Mouse (Mus musculus): ENCODE measurements around the gene Klk5. TPM values are rescaled to one million over a fixed set of nuclear protein-coding genes. Genes with fewer than 3 reads are reported as not detected.

Gene Klk5
- polyA plus RNA-seq, 1 experiment: not detected

- DNase-seq (ENCODE audit: low read depth): no peak
These were observed 34.7 kb downstream of the Klk5 start for GRCm38 (mm10) chr7:43876444-43876843.

- DNase-seq (ENCODE audit: low read depth): no peak
These were observed 36.5 kb downstream of the Klk5 start for GRCm38 (mm10) chr7:43878281-43878680.

- no peak for DNase-seq (ENCODE audit: low read depth)
These were observed 39.1 kb downstream of the Klk5 start, which contains the start of gene Klk4 for GRCm38 (mm10) chr7:43880912-43881311. Gene Klk4, plus strand, starts transcription at chr7:43881160.

GRCm38 (mm10) chr7:43882346-43882745 is 40.6 kb downstream of the Klk5 start:
- no peak for DNase-seq (ENCODE audit: low read depth)

GRCm38 (mm10) chr7:43882811-43883210 is 41.0 kb downstream of the Klk5 start:
- no peak for DNase-seq (ENCODE audit: low read depth)

- no peak for DNase-seq (ENCODE audit: low read depth)
These were observed 41.8 kb downstream of the Klk5 start for GRCm38 (mm10) chr7:43883547-43883946.

GRCm38 (mm10) chr7:43891365-43891764 is 49.6 kb downstream of the Klk5 start:
- DNase-seq (ENCODE audit: low read depth): no peak

- no peak for DNase-seq (ENCODE audit: low read depth)
These were observed 50.0 kb downstream of the Klk5 start for GRCm38 (mm10) chr7:43891788-43892187.

GRCm38 (mm10) chr7:43894836-43895235 is 53.1 kb downstream of the Klk5 start:
- no peak for DNase-seq (ENCODE audit: low read depth)

Other genes starting within 250 kb of the Klk5 start
- gene Zfp819, start 234.8 kb upstream of the Klk5 start, polyA plus RNA-seq (2012; rRNA removed): 0.08 and 0.18 TPM in 2 replicates
- gene Ceacam18, start 207.3 kb upstream of the Klk5 start, polyA plus RNA-seq (2012; rRNA removed): not detected in 2 replicates
- 3.1 and 5.4 TPM in 2 replicates for gene Siglece, start 181.8 kb upstream of the Klk5 start, polyA plus RNA-seq (2012; rRNA removed)
- gene Ctu1, start 170.0 kb upstream of the Klk5 start, polyA plus RNA-seq (2012; rRNA removed): 11.5 and 15.1 TPM in 2 replicates
- 0.13 TPM in 1 of 2 replicates, not detected in the other for gene Klk14, start 151.6 kb upstream of the Klk5 start, polyA plus RNA-seq (2012; rRNA removed)
- 0.22 and 0.38 TPM in 2 replicates for gene Klk13, start 129.4 kb upstream of the Klk5 start, polyA plus RNA-seq (2012; rRNA removed)
- not detected in 2 replicates for gene Klk12, start 73.1 kb upstream of the Klk5 start, polyA plus RNA-seq (2012; rRNA removed)
- 0.28 TPM in 1 of 2 replicates, not detected in the other for gene Klk11, start 67.4 kb upstream of the Klk5 start, polyA plus RNA-seq (2012; rRNA removed)
- gene Klk10, start 60.9 kb upstream of the Klk5 start, polyA plus RNA-seq (2012; rRNA removed): 0.67 and 1.1 TPM in 2 replicates
- gene Klk9, start 50.1 kb upstream of the Klk5 start, polyA plus RNA-seq (2012; rRNA removed): not detected in 2 replicates
- gene Klk8, start 44.4 kb upstream of the Klk5 start, polyA plus RNA-seq (2012; rRNA removed): 1.1 and 1.6 TPM in 2 replicates
- not detected in 2 replicates for gene Klk7, start 30.7 kb upstream of the Klk5 start, polyA plus RNA-seq (2012; rRNA removed)
- gene Klk6, start 17.5 kb upstream of the Klk5 start, polyA plus RNA-seq (2012; rRNA removed): not detected in 2 replicates
- gene Klk4, start 39.2 kb downstream of the Klk5 start, polyA plus RNA-seq (2012; rRNA removed): not detected in 2 replicates
- not detected in 2 replicates for gene Klk15, start 91.8 kb downstream of the Klk5 start, polyA plus RNA-seq (2012; rRNA removed)
- 0.57 and 0.96 TPM in 2 replicates for gene Klk1b8, start 108.7 kb downstream of the Klk5 start, polyA plus RNA-seq (2012; rRNA removed)
- gene Klk1b1, start 124.8 kb downstream of the Klk5 start, polyA plus RNA-seq (2012; rRNA removed): not detected in 2 replicates
- not detected in 2 replicates for gene Klk1b9, start 134.1 kb downstream of the Klk5 start, polyA plus RNA-seq (2012; rRNA removed)
- 0.25 and 0.66 TPM in 2 replicates for gene Klk1b11, start 153.9 kb downstream of the Klk5 start, polyA plus RNA-seq (2012; rRNA removed)
- 0.81 and 1.6 TPM in 2 replicates for gene Klk1b26, start 170.2 kb downstream of the Klk5 start, polyA plus RNA-seq (2012; rRNA removed)
- 1.5 and 26.9 TPM in 2 replicates for gene Klk1b27, start 210.3 kb downstream of the Klk5 start, polyA plus RNA-seq (2012; rRNA removed)